Mouse (Mus musculus) thymus, adult 2 months (tissue): Measurements from ENCODE around the gene Gm10642. TPM values are rescaled to one million over a fixed set of nuclear protein-coding genes. Genes with fewer than 3 reads are reported as not detected.

Source experiments
- DNase-seq: peaks from one replicate; pipeline ENCODE4 v3.0.0; 2021
- H3K27ac ChIP-seq: fragments of 200-500 bp; 2 replicates; pipeline ENCODE4 v1.5.1; 2012; ENCODE audit warnings: low read length, control low read depth; ENCODE audit not compliant: control insufficient read depth, insufficient read depth
- H3K27me3 ChIP-seq: fragments of 200-500 bp; 2 replicates; pipeline ENCODE4 v1.6.1; 2012; ENCODE audit warnings: mild to moderate bottlenecking, low read length, moderate library complexity, mixed read lengths; ENCODE audit not compliant: control insufficient read depth, insufficient read depth
- H3K36me3 ChIP-seq: fragments of 200-500 bp; 2 replicates; pipeline ENCODE4 v1.6.1; 2012; ENCODE audit warnings: mild to moderate bottlenecking, low read length, moderate library complexity; ENCODE audit not compliant: control insufficient read depth, insufficient read depth
- H3K4me1 ChIP-seq: fragments of 200-500 bp; replicated peaks from 2 replicates; pipeline ENCODE4 v1.6.1; 2012; ENCODE audit warnings: low read length; ENCODE audit not compliant: control insufficient read depth, insufficient read depth
- H3K4me3 ChIP-seq: fragments of 200-500 bp; 2 replicates; pipeline ENCODE4 v1.5.1; 2012; ENCODE audit warnings: mild to moderate bottlenecking, low read length, control low read depth, moderate library complexity; ENCODE audit not compliant: control insufficient read depth, insufficient read depth
- CTCF ChIP-seq: fragments of 200-500 bp; IDR thresholded peaks from 2 replicates; pipeline ENCODE4 v1.5.1; 2012; ENCODE audit warnings: mild to moderate bottlenecking, control low read depth, low read length, moderate library complexity, borderline replicate concordance; ENCODE audit not compliant: control insufficient read depth, poor library complexity, insufficient read depth; ENCODE audit errors: extremely low read depth
- POLR2A ChIP-seq: fragments of 200-500 bp; IDR thresholded peaks from 2 replicates; pipeline ENCODE4 v1.6.1; 2012; ENCODE audit warnings: mild to moderate bottlenecking, low read length, control low read depth, moderate library complexity; ENCODE audit not compliant: control insufficient read depth, poor library complexity, insufficient read depth; ENCODE audit errors: extremely low read depth
- WGBS: fragments of 180-500 bp; shearing (Covaris S2); methylation state at CpG from one replicate; pipeline ENCODE4 v1.1.7; 2018; 5-methylcytosine and 5-hydroxymethylcytosine counted together
- polyA plus RNA-seq: library from polyadenylated mRNA; depleted of rRNA; stranded (reverse); fragments of >200 nt; gene quantifications from 2 replicates; pipeline ENCODE4 v1.2.3, GENCODE M21; 2012

Gene Gm10642
- polyA plus RNA-seq, 1 experiment: 3.5 TPM

GRCm38 (mm10) chr9:70658266-70658665 lies 2.2 kb downstream of the Gm10642 start:
- no peak for DNase-seq
- TF ChIP-seq CTCF (no peak), POLR2A (no peak)
- no peaks in the 10 kb centered on the region for H3K27me3 ChIP-seq
- H3K27ac ChIP-seq: no peak overlapping the region
- H3K4me3 ChIP-seq: no peak overlapping the region
- H3K36me3 ChIP-seq: no peaks in the 10 kb centered on the region
- H3K4me1 ChIP-seq: peaks cover 7% of the 10 kb centered on the region
- WGBS: 84% methylated on average over 2 of the region's 2 CpGs

DNA sequence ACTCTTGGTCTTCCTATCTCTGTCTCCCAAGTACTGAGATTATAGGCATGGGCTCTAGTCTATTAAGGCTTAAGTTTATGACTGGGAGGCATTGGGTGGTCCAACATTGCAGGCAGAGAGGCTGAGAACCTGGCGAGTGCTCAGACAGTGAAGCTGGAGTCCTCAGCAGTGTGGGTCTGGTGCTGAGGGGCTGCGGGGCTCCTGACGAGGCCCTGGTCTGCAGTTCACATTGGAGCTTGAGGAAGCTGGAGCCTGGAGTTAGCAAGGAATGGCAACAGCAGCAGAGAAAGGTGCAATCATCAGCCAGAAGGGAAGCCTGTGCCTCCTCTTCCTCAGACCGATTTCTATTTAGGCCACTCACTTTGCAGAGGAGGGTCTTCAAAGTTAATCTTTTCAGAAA lies 8.8 kb downstream of the Gm10642 start:
- H3K27me3 ChIP-seq: no peaks in the 10 kb centered on the region
- TF ChIP-seq CTCF (no peak), POLR2A (no peak)
- 96% methylated on average over 4 of the region's 4 CpGs for WGBS
- no peak overlapping the region for H3K27ac ChIP-seq
- DNase-seq: no peak
- no peak overlapping the region for H3K4me3 ChIP-seq
- H3K36me3 ChIP-seq: no peaks in the 10 kb centered on the region
- no peaks in the 10 kb centered on the region for H3K4me1 ChIP-seq

GRCm38 (mm10) chr9:70665372-70666145 lies 9.5 kb downstream of the Gm10642 start:
- WGBS: 86% methylated on average over 16 of the region's 16 CpGs
- no peak for TF ChIP-seq CTCF
- no peak for TF ChIP-seq POLR2A
- DNase-seq: no peak
- no peak overlapping the region for H3K27ac ChIP-seq
- no peaks in the 10 kb centered on the region for H3K36me3 ChIP-seq
- no peaks in the 10 kb centered on the region for H3K27me3 ChIP-seq
- no peak overlapping the region for H3K4me3 ChIP-seq
- no peaks in the 10 kb centered on the region for H3K4me1 ChIP-seq

- Histone ChIP-seq H3K36me3 (no peaks in the 10 kb centered on the region), H3K4me3 (no peak overlapping the region), H3K27ac (no peak overlapping the region), H3K4me1 (no peaks in the 10 kb centered on the region), H3K27me3 (no peaks in the 10 kb centered on the region)
- no peak for DNase-seq
- 86% methylated on average over 7 of the region's 7 CpGs for WGBS
- TF ChIP-seq POLR2A: no peak
Observed at GRCm38 (mm10) chr9:70666811-70667210, 10.8 kb downstream of the Gm10642 start.

DNA sequence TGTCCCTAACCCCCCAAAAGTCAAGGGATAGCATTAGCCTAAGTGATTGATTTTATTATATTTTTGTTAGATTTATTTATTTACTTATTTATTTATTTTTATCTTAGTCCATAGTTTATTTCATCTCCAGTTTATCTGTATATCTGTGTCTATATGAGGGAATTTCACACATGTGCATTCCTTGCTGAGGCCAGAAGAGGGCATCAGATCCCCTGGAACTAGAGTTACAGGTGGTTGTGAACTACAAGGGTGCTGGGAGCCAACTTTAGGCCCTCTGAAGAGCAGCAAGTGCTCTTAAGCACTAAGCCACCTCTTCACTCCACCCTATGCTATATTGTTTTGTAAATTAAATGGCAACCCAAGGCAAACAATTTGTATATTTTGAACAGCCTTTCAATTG lies 12.0 kb downstream of the Gm10642 start:
- TF ChIP-seq POLR2A (no peak), CTCF (no peak)
- Histone ChIP-seq H3K4me3 (no peak overlapping the region), H3K27ac (no peak overlapping the region), H3K36me3 (no peaks in the 10 kb centered on the region), H3K27me3 (no peaks in the 10 kb centered on the region), H3K4me1 (peaks cover 4% of the 10 kb centered on the region)
- DNase-seq: peak; percentile 22

GRCm38 (mm10) chr9:70669197-70669596 lies 13.1 kb downstream of the Gm10642 start:
- no peak overlapping the region for H3K27ac ChIP-seq
- TF ChIP-seq CTCF (no peak), POLR2A (no peak)
- no peaks in the 10 kb centered on the region for H3K27me3 ChIP-seq
- WGBS: 87% methylated on average over 2 of the region's 2 CpGs
- peaks cover 4% of the 10 kb centered on the region for H3K4me1 ChIP-seq
- no peak overlapping the region for H3K4me3 ChIP-seq
- H3K36me3 ChIP-seq: no peaks in the 10 kb centered on the region
- no peak for DNase-seq

DNA sequence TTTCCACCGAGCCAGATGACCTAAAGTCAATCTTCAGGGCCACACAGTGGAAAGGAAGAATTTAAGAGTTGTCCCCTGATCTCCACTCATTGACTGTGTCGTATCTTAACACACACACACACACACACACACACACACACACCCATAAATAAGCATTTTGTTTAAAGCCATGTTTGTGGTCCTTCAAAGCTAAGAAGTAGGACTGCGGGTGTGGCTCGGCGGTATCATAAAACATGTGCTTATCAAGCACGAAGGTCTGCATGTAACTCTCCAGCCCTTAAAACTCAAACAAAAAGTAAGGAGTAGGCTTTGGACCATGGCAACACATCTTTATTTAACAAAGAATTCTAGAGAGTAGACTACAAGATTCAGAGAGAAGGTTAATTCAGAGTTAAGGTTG lies 14.3 kb downstream of the Gm10642 start:
- Histone ChIP-seq H3K27ac (no peak overlapping the region), H3K36me3 (no peaks in the 10 kb centered on the region), H3K27me3 (no peaks in the 10 kb centered on the region), H3K4me1 (peaks cover 4% of the 10 kb centered on the region), H3K4me3 (no peak overlapping the region)
- DNase-seq: no peak
- no peak for TF ChIP-seq CTCF
- WGBS: 97% methylated on average over 6 of the region's 6 CpGs
